Mouse (Mus musculus) midbrain, embryonic 14.5 days (tissue): ENCODE results near the gene Thap12. TPM values are rescaled to one million over a fixed set of nuclear protein-coding genes. Genes with fewer than 3 reads are reported as not detected.

Experiments
- ATAC-seq: fragments of 200-750 bp; cut with Nextera tagmentation; 2 replicates; pipeline ENCODE4 v1.8.0; 2017; ENCODE audit warnings: moderate number of reproducible peaks, moderate library complexity; ENCODE audit not compliant: low FRiP score, low TSS enrichment
- DNase-seq: peaks from one replicate; pipeline ENCODE4 v3.0.0-alpha.2; 2015
- H3K27ac ChIP-seq: fragments of 300-500 bp; sonication (generic); replicated peaks from 2 replicates; pipeline ENCODE4 v1.5.1; 2014; ENCODE audit warnings: mild to moderate bottlenecking, low read depth, low read length, moderate library complexity
- H3K27me3 ChIP-seq: fragments of 300-500 bp; sonication (generic); 2 replicates; pipeline ENCODE4 v1.6.1; 2014; ENCODE audit warnings: low read length, control low read depth, mixed read lengths; ENCODE audit not compliant: control insufficient read depth, insufficient read depth
- H3K36me3 ChIP-seq: fragments of 300-500 bp; sonication (generic); 2 replicates; pipeline ENCODE4 v1.6.1; 2014; ENCODE audit warnings: low read length, control low read depth; ENCODE audit not compliant: control insufficient read depth, insufficient read depth
- H3K4me1 ChIP-seq: fragments of 300-500 bp; sonication (generic); 2 replicates; pipeline ENCODE4 v1.6.1; 2014; ENCODE audit warnings: mild to moderate bottlenecking, antibody characterized with exemption, low read length, control low read depth; ENCODE audit not compliant: control insufficient read depth, insufficient read depth
- H3K4me2 ChIP-seq: fragments of 300-500 bp; sonication (generic); 2 replicates; pipeline ENCODE4 v1.6.1; 2014; ENCODE audit warnings: mild to moderate bottlenecking, low read length, moderate library complexity
- H3K4me3 ChIP-seq: fragments of 300-500 bp; sonication (generic); replicated peaks from 2 replicates; pipeline ENCODE4 v1.5.1; 2014; ENCODE audit warnings: low read depth, low read length
- H3K9ac ChIP-seq: fragments of 300-500 bp; sonication (generic); replicated peaks from 2 replicates; pipeline ENCODE4 v1.6.1; 2014; ENCODE audit warnings: mild to moderate bottlenecking, low read length, moderate library complexity
- H3K9me3 ChIP-seq: fragments of 300-500 bp; sonication (generic); 2 replicates; pipeline ENCODE4 v1.6.1; 2016; ENCODE audit warnings: low read length, control low read depth, mixed read lengths; ENCODE audit not compliant: control insufficient read depth
- WGBS: fragments of 180-500 bp; shearing (Covaris S2); extraction: QIAGEN DNeasy Blood & Tissue Kit; methylation state at CpG from one replicate; pipeline ENCODE4 v1.1.7; 2014; 5-methylcytosine and 5-hydroxymethylcytosine counted together
- polyA plus RNA-seq: library from polyadenylated mRNA; unstranded; fragments of >200 nt; fragmentation: Nextera tagmentation; extraction: Ambion mirVana; gene quantifications from 2 replicates; pipeline ENCODE4 v1.2.1, GENCODE M21; 2014

Thap12 gene
- polyA plus RNA-seq, 1 experiment from 2014 or later: 61.6 TPM

DNA sequence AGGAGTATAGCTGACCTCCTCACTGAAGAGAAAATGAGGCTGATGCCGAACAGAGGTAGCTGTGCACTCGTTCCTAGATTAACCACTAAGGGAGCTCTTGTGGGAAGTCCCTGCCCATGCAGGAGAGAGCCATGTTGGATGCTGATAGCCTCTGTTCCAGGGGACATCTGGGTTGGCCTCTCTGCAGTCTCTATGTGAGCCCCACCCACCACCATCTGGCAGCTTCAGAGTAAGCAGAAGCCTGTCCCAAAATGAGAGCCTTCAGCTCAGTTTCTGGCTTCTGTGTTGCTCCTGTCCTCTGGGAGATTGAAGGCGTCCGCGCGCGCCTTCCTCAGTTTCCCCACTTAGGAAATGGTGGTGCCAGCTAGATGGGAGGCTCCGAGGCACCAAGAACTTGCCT is 53.7 kb downstream of the Thap12 start:
- WGBS: 87% methylated on average over 8 of the region's 8 CpGs
- Histone ChIP-seq H3K4me1 (no peaks in the 10 kb centered on the region), H3K9me3 (no peaks in the 10 kb centered on the region), H3K9ac (no peak overlapping the region), H3K27ac (no peak overlapping the region), H3K36me3 (no peaks in the 10 kb centered on the region), H3K4me2 (no peak overlapping the region), H3K27me3 (no peaks in the 10 kb centered on the region), H3K4me3 (no peak overlapping the region)
- no peak for DNase-seq
- ATAC-seq: no peak

GRCm38 (mm10) chr7:98760126-98760525 is 57.2 kb downstream of the Thap12 start:
- ATAC-seq (no peak), DNase-seq (no peak)
- no peak overlapping the region for H3K27ac ChIP-seq
- H3K4me1 ChIP-seq: no peaks in the 10 kb centered on the region
- H3K27me3 ChIP-seq: no peaks in the 10 kb centered on the region
- no peak overlapping the region for H3K4me3 ChIP-seq
- WGBS: 90% methylated on average over 5 of the region's 5 CpGs
- no peak overlapping the region for H3K4me2 ChIP-seq
- H3K9me3 ChIP-seq: no peaks in the 10 kb centered on the region
- H3K36me3 ChIP-seq: no peaks in the 10 kb centered on the region
- H3K9ac ChIP-seq: no peak overlapping the region

- H3K9ac ChIP-seq: no peak overlapping the region
- DNase-seq: no peak
- no peak overlapping the region for H3K4me2 ChIP-seq
- no peaks in the 10 kb centered on the region for H3K9me3 ChIP-seq
- H3K4me3 ChIP-seq: no peak overlapping the region
- H3K27me3 ChIP-seq: no peaks in the 10 kb centered on the region
- no peaks in the 10 kb centered on the region for H3K36me3 ChIP-seq
- ATAC-seq: no peak
- no peak overlapping the region for H3K27ac ChIP-seq
- WGBS: 80% methylated on average over 10 of the region's 10 CpGs
- no peaks in the 10 kb centered on the region for H3K4me1 ChIP-seq
Observed at GRCm38 (mm10) chr7:98763911-98764310, 61.0 kb downstream of the Thap12 start.

GRCm38 (mm10) chr7:98767261-98767660 is 64.4 kb downstream of the Thap12 start:
- WGBS: 84% methylated on average over 6 of the region's 6 CpGs
- no peak for ATAC-seq

More at GRCm38 (mm10) chr7:98767261-98767660, 64.4 kb downstream of the Thap12 start:
- Histone ChIP-seq H3K4me3 (no peak overlapping the region), H3K27ac (no peak overlapping the region), H3K4me1 (no peaks in the 10 kb centered on the region), H3K9me3 (no peaks in the 10 kb centered on the region), H3K4me2 (no peak overlapping the region), H3K9ac (no peak overlapping the region), H3K27me3 (no peaks in the 10 kb centered on the region), H3K36me3 (no peaks in the 10 kb centered on the region)
- no peak for DNase-seq

Other genes with a start within 250 kb of the Thap12 start
- gene Lrrc32, start 213.8 kb upstream of the Thap12 start, polyA plus RNA-seq: 1.6 and 4.2 TPM in 2 replicates
- gene Emsy, start 46.3 kb upstream of the Thap12 start, polyA plus RNA-seq: 48.3 and 67.7 TPM in 2 replicates
- gene Wnt11, start 132.0 kb downstream of the Thap12 start, polyA plus RNA-seq: 0.58 and 0.64 TPM in 2 replicates